Mouse (Mus musculus) urinary bladder, adult 18-20 months (tissue): Measurements from ENCODE around the gene Cacna1d.
A peak's percentile ranks its signal among the peaks of the same experiment; 100 is the strongest.

Source experiments
- DNase-seq, 2 experiments: peaks; one replicate each; pipeline ENCODE4 v3.0.0; 2022; ENCODE audit warnings: low spot score in 2 of 2, mixed read lengths in 2 of 2

The Cacna1d gene

DNA sequence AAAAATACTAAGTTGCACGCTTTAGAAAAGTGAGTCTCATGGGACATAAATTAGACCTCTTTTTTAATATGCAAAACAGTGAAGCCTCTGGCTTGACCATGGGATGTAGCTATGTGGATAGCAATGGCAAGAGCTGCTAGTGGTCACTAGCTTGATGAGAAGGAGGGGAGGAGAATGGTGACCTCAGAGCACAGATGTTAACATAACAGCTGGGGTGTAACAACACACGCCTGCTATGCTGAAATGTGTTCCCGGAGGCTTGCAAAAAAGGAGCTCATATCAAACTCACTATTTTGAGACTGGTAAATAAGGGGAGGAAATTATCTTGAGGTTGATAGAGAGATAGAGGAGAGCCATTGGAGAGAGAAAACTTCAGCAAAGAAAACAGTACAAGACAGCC lies 32.4 kb downstream of the Cacna1d start:
- DNase-seq, result no peak

DNA sequence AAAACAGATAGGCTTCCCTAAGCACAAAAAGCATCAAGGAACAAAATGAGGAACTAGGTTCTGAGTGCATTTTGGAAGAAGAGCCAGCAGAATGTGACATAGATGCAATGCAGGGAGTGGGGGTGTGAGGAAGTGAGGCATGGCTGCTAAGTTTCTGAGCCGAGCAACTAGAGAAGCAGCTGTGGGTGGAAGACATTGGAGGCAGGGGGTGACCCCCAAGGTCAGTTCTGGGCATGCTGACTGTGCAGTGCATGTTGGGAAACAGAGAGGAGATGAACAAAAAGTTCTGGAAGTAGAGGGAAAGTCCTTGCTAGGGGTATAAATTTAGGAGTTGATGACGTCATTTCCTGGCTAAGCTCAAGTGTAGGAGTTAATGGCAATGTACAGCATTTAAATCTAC lies 33.4 kb downstream of the Cacna1d start:
- no peak for DNase-seq

DNA sequence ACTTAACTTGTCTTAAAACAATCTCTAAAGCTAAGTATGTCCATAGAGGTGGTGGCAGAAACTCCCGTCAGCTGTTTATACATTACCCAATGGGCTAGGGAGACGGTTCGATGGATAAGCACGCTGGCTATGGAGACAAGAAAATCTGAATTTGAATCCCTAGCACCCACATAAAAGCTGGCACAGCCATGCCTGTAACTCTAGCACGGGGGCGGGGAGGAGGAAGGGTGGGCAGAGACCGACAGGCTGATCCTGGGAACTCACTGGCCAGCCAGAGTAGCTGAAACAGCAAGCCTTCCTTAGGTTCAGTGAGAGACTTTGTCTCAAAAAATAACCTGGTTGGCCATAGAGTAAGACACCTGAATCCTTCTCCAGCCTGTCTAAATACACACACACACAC lies 33.8 kb downstream of the Cacna1d start:
- DNase-seq, result no peak

DNA sequence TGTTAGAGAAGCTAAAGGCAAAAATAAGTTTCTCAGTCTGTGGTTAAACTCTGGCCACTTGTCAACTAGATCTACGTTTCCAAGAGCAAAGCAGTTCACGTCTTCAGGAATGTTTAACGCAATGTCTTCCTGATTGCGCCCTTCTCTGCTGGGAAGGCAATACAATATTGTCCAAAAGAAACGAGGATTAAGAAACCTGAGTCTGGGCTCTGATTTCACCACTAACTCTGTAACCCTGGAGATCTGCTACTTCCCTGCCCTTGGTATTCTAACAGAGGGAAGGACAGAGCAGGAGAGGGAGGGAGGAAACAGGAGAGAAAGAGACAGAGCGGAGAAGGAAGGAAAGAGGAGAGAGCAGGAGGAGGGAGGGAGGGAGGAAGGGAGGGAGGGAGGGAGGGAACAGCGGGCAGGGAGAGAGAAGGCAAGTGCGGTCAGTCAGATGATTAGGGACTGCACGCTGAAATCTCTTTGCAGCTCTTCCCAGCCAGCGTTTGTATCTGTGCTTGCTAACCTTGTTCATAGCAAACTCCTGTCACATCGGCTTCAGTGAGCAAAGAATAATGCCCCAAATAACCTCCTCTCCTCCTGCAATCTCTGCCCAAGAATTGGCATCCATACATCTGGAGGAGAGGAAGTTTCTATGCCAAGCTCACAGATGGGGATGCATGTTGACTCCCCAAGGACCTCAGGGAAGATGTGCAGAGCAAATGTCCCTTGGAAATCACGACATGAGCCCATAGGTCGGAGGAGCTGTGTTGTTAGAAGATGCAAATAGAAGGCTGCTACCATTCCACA lies 35.3 kb downstream of the Cacna1d start:
- DNase-seq, result no peak

DNA sequence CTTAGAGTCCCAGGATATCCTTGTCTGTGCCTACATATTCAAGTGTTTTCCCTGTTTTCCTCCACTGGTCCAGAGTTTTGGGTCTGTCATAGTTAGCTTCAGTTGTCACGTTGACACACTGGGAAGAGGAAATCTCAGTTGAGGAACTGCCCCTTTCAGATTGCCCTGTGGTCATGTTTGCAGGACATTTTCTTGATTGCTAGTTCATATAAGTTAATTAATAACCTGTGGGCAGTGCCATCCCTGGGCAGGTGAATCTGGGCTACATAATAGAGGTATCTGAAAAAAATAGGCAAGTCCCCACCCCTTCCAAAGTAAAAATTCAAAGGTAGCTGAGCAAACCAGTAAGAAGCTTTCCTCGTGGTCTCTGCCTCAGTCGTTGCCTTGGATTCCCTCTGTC lies 51.3 kb downstream of the Cacna1d start:
- no peak for DNase-seq

DNA sequence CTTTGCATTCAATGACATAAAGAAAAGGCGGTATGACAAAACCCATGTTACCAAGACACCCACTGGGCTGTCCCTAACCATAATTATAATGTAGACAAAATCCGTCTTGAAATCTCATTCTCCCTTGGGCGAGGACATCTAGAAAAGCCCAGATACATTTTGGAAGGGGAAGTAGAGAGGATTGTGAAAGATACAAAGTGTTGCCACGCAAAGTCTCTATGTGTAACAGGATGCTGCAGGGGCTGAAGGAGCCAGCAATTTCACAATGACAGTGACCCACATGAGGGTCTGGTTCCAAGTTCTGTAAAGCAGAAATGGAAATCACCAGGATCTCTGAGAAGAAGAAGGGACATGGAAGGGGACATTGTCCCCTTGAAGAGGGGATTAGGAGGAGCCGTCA lies 55.9 kb downstream of the Cacna1d start:
- DNase-seq, result no peak

DNA sequence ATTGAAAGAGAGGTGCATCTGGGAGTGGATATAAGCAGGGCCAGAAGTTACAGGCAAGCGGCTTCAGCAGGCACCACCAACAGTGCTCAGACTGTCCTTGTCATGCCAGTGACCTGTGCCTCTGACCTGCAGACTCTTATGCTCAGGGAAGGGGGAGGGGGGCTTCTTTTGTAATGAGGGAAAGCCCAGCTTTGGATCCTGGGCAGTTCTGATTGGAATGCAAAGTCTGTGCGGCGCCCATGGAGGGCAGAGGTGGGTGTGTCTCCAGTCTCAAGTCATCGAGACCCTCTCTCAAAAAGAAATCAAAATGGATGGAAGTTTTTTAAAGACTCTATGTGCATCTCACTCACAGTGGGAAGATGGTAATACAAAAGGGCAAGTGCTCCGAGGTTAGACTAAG lies 60.8 kb downstream of the Cacna1d start:
- DNase-seq, result no peak

DNA sequence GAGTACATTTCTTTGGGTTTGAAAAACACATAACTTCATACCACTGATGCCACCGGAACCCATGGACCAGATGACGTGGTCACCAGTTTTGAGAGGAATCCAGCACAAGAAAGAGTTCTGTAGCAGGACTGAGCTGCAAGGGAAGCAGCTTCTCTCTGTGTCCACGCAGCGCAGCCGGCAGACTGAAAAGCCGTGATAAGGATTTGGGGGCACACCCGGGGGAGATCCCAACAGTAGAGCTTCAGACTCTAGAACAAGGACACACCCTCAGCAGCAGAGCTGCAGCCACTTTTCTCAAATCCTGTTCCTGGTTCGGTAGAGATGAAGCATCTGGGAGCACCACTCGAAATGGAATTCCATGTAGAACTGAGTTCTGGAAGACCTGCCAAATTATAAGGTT lies 61.2 kb downstream of the Cacna1d start:
- DNase-seq, result no peak

DNA sequence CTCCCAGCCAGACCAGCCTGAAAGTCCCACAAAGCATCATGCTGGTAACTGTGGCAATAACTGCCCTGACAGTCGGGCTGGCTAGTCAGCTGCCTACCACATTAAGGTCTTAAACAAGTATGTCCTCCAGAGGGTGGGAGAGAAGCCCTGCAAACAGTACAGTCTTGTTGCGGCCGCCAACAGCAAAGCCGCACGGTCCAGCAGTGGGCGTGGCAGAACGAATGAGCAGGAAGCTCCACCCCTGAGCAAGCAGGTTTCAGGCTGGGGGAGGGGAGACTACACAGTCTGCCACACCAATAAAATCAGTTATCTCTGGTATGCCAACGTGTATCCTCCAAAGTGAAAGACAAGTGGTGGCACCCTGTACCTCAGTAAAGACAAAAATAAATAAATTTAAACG lies 61.6 kb downstream of the Cacna1d start:
- DNase-seq, result peak in 1 of 2 experiments; percentile 12

DNA sequence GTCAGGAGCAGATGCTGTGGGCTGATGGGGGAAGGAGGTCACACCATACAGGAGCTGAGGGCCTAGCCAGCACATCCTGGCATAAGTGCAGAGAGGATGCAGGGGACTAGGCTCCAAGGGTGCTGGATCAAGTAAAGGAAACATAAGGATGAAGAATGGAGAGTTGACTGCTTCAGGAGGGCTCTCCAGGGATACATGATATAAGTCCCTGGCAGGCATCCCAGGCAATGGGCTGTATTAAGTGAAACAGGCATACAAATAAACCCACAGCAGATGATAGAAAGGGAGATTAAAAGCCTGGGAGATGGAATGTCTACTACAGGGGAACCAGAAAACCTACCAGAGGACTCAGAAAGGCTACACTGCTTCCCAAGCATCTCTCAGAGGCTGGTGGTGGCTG lies 62.5 kb downstream of the Cacna1d start:
- no peak for DNase-seq

DNA sequence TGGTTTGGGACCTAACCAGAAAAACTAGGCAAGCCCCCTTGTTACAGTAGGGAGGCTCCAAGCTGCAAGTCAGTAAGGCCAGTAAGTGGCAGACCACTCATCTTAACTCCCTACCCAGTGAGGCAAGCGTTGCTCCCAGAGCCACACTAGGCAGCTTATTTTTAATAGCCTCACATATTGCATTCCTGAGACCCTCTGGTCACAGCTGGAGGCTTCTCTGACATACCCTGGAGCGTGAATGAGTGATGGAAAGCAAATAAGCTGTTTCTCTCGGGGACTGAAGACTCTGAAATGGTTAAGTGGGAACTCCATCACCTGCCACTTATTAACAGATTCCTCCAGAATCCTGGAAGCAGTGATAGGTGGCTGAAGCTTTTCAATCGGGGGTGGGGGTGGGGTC lies 65.4 kb downstream of the Cacna1d start:
- DNase-seq, result no peak

DNA sequence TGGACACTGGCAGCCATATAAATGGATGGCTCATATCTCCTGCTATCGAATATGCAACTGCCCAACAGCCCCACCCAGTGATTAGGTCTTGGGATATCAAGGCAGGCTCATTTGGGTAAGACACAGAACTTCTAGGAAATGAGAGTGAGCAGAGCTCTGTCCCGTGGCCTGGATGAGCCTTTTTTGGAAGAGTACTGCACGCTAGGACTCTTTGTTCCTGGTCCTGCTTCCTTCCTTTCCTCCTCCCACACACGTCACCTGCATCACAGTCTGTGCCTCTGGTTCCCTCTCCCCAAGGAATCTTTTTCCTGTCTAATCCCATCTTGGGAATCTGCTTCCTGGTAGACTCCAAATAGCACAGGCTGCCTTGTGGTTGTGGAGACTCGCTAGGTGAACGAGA lies 66.1 kb downstream of the Cacna1d start:
- DNase-seq, result no peak

DNA sequence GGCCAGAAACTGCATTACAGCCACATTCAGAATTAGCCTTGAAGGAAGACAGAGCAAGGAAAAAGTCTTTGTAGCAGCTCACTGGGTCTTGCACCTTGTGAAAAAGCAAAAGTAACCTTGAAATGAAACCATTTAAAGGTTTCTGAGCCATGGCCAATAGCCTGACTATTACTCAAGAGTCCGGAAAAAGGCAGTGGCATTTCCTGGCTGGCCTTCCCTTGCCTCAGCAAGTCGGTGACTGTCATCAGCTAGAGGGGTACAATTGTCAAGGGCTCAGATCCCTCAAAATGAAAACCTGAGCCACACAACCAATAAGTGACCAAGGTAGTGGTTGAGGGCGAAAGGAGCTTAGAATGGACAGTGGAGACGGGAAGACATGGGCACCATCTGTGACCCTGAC lies 66.6 kb downstream of the Cacna1d start:
- DNase-seq, result no peak

DNA sequence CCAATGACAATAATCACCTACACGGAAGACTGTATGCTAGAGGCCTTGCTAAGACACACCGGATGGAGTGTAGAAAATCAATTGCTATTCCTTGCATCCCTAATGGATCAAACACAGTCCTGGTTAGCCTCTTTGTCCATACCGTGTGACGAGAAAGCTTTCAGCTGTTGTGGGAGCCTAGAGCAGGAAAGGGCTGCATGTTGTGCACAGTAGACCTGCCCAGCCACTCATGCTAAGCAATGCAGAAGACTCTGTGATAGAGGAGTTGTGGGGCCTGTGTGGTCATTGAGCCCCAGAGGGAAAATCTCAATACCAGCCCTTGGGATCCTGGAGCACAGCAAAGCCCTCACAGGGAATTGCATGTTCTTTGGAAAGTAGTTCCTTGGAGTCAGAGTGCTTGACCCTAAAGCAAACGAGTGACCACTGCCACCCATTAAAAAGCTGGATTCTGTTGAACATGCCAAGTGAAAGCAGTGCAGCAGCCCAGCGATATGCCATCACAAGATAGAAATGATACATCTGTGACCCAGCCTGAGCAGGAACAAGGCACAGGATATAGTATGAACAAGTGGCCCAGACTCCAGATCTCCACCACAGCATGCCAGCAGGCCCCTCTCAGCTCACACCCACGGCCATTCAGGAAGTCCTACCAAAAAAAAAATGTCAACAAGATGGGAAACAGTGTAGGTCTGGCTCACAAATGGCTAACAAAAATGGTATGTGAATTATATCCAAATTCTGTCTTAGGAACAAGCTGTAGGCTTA lies 68.7 kb downstream of the Cacna1d start:
- no peak for DNase-seq

DNA sequence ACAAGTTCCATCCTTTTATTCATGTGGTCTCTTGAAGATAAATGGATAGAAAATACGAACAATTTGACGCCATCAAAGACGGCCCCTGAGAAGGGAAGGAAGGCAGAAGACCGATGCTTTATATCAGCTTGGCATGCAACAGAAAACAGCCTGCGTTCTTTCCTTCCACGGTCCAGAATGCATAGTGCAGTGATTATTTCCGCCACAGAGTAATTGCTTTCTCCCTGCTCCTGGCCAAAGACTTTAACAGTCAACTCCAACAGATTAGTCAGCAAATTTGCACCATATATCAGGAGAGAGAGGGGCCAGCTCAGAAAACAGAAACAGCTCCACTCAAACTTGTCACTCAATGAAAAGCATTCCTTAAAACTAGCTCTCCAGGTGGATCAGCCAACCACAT lies 71.8 kb downstream of the Cacna1d start:
- DNase-seq, result no peak

DNA sequence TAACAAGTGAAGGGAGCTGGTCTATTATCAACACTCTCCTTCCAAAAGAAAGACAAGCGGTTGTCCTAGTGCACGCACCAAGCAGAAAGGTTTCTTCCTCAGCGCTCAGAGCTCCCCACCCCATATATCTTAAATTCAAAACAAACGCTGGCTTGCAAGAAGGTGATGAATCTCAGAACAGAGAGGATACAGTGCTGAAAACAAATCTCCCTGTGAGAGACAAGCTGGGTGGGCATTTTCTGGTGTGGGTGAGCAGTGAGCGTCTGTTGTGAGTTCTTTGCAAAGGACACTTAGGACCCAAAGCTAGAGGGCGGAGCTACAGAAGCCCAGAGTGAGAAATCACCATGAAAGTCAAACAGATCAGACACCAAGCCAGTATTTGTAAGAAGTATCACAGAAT lies 72.2 kb downstream of the Cacna1d start:
- DNase-seq, result no peak

DNA sequence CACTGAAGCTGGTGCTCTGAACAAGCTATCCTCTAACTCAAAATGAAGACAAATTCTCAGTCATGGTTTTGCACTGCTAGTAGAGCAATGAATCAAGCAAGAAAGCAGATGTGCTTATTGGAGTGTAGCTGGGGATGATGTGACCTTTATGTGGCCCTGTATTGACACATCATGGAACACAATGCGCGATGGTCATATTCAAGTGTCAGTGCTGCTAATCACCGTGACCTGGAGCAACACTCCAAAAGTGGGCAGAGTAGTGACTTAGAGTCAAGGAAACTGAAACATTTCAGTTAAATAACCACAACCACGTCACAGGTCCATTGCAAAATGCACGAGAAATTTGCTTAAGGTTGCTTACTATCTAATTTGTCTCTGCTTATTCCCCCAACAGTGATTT lies 75.4 kb downstream of the Cacna1d start:
- no peak for DNase-seq

DNA sequence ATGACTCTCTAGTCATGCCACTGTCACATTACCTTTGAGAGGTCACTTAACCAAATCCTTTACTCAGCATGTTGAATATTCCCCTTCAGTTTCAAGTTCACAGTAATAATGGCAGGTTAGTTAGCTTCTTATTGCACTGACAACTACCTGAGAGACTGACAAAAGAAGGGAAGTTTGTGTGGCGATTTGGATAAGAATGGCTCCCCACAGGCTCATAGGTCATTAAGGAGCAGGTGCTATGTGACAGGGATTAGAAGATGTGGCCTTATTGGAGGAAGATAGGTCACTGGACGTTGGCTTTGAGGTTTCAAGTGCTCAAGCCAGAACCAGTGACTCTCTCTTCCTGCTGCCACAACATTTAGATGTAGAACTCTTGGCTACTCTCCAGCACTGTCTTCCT lies 77.1 kb downstream of the Cacna1d start:
- no peak for DNase-seq

DNA sequence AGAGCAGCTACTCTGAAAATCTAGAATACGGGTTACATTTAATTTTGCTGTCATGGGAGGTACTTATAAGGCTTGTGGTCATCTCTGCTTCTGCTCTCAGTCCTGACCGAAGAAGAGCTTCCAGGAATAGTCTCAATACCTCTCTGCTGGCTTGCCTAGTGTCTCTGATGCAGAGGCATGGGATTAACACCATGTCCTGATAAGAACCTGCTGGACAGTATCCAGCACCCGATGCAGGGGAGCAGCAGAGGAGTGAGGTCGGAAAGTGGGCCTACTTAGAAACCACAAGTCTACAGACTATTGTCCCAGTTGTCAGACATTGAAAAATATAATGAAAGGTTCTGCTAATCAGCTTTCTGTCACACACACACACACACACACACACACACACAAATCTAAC lies 81.9 kb downstream of the Cacna1d start:
- DNase-seq, result no peak

DNA sequence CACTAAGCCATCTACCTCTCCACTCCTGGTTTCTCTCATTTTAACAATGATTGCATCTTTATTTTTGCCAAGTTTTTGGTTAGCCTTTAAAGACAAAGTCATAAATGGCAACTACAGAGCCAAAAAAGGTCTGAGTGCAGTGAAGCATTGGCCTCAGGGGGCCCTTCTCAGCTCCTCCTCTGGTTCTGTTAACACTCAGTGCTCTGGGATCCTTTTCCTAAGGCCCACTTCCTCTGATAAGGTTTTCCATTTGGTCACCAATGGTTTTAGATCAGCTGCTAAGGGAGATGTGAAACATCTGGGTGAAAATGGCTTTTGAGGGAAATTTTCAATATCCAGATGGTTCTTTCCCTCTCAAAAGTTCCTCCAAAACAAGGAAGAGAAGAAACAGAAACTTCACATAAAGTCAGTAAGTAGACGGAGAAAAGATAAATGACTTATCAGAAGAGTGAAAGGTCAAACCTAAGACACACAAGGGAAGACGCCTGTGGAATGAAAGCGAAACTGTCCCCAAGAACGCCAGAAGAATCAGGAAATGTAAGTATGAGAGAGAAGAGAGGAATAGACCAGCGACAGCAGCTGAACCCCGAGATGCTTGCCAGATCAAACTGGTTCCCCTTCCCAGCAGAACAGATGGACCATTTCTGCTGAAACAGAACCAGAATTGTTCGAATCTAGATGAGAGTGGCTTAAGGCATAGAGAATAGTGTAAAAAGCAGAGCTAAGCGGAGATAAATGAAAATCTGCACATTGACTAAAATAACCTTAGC lies 85.6 kb downstream of the Cacna1d start:
- no peak for DNase-seq

DNA sequence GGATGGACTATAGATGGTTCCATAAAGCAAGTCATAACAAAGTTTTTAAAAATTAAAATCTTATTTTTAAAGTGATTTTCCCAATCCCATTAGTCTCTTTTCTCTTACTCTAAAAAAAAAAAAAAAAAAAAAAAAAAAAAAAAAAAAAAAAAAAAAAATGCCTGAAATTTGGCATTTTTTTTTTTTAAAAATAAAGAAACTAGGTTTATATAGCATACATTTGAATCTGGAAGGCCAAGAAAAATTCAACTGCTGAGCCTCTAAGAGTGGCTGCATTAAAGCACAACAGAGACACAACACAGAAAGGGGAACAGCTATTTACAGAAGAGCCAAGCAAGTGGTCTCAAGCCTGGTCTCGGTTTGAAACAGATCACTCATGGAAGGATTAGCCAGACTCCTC lies 112.9 kb downstream of the Cacna1d start:
- no peak for DNase-seq

DNA sequence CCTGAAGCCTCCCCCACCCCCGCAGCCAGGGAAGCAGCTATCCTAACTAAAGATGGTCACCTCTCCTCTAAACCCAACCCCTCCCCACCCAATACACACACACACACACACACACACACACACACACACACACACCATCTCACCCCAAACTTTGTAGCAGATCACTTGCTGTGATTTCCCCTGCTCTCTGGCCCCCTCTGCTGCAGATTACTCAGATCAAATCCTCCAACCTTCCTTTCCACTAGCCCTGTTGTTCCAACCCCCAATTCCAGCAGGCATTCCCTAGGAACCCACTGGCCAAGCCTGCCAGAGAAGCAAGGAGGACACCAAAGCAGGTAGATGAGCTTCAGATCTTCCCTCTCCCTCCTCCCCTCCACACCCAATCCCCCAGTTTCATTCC lies 118.4 kb downstream of the Cacna1d start:
- DNase-seq, result no peak

DNA sequence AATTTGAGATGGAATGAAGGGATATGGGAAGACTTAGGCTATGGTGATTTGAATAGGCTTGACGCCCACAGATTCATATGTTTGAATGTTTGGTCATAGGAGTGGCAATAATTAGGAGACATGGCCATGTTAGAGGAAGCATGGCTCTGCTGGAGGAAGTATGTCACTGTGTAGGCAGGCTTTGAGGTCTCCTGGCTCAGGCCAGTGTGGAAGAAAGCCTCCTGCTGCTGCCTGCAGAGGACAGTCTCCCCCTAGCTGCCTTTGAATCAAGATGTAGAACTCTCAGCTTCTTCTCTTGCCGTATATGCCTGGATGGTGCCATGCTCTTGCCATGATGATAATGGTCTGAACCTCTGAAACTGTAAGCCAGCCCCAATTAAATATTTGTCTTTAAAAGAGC lies 120.2 kb downstream of the Cacna1d start:
- no peak for DNase-seq
